Mouse (Mus musculus): ENCODE data around the gene Frmd4a. TPM values are rescaled to one million over a fixed set of nuclear protein-coding genes. Genes with fewer than 3 reads are reported as not detected.

Frmd4a gene
- polyA plus RNA-seq, 1 experiment, result 22.8 TPM

GRCm38 (mm10) chr2:4167131-4167530 lies 149.6 kb downstream of the Frmd4a start:
- no peak overlapping the region for H3K27ac ChIP-seq (ENCODE audit: control insufficient read depth, insufficient read depth, low read depth, low read length, poor library complexity)
- no peaks in the 10 kb centered on the region for H3K4me1 ChIP-seq (ENCODE audit: control insufficient read depth, insufficient read depth, low read length)
- 79% methylated on average over 6 of the region's 6 CpGs for WGBS
- H3K4me3 ChIP-seq (replicated peaks; ENCODE audit: control insufficient read depth, low read depth, low read length), result no peak overlapping the region
- TF ChIP-seq POLR2A (IDR thresholded peaks at IDR 0.05; ENCODE audit: borderline replicate concordance, control insufficient read depth, low read depth, low read length) (no peak), CTCF (IDR thresholded peaks at IDR 0.05; ENCODE audit: control insufficient read depth, insufficient read depth, low read length) (no peak)

GRCm38 (mm10) chr2:4169726-4170125 lies 152.2 kb downstream of the Frmd4a start:
- Histone ChIP-seq H3K4me1 (ENCODE audit: control insufficient read depth, insufficient read depth, low read length) (no peaks in the 10 kb centered on the region), H3K4me3 (replicated peaks; ENCODE audit: control insufficient read depth, low read depth, low read length) (no peak overlapping the region), H3K27ac (ENCODE audit: control insufficient read depth, insufficient read depth, low read depth, low read length, poor library complexity) (no peak overlapping the region)
- TF ChIP-seq POLR2A (IDR thresholded peaks at IDR 0.05; ENCODE audit: borderline replicate concordance, control insufficient read depth, low read depth, low read length), result no peak
- TF ChIP-seq CTCF (IDR thresholded peaks at IDR 0.05; ENCODE audit: control insufficient read depth, insufficient read depth, low read length), result no peak
- WGBS, result 70% methylated on average over 10 of the region's 10 CpGs

- no peak overlapping the region for H3K27ac ChIP-seq (ENCODE audit: control insufficient read depth, insufficient read depth, low read depth, low read length, poor library complexity)
- no peak overlapping the region for H3K4me3 ChIP-seq (replicated peaks; ENCODE audit: control insufficient read depth, low read depth, low read length)
- no peak for TF ChIP-seq CTCF (IDR thresholded peaks at IDR 0.05; ENCODE audit: control insufficient read depth, insufficient read depth, low read length)
- TF ChIP-seq POLR2A (IDR thresholded peaks at IDR 0.05; ENCODE audit: borderline replicate concordance, control insufficient read depth, low read depth, low read length), result no peak
- H3K4me1 ChIP-seq (ENCODE audit: control insufficient read depth, insufficient read depth, low read length), result no peaks in the 10 kb centered on the region
- 62% methylated on average over 4 of the region's 4 CpGs for WGBS
These were observed 152.7 kb downstream of the Frmd4a start for GRCm38 (mm10) chr2:4170189-4170588.

GRCm38 (mm10) chr2:4184991-4185390 lies 167.5 kb downstream of the Frmd4a start:
- H3K27ac ChIP-seq (ENCODE audit: control insufficient read depth, insufficient read depth, low read depth, low read length, poor library complexity), result no peak overlapping the region
- no peaks in the 10 kb centered on the region for H3K4me1 ChIP-seq (ENCODE audit: control insufficient read depth, insufficient read depth, low read length)
- WGBS, result 84% methylated on average over 8 of the region's 8 CpGs
- no peak overlapping the region for H3K4me3 ChIP-seq (replicated peaks; ENCODE audit: control insufficient read depth, low read depth, low read length)
- TF ChIP-seq POLR2A (IDR thresholded peaks at IDR 0.05; ENCODE audit: borderline replicate concordance, control insufficient read depth, low read depth, low read length) (no peak), CTCF (IDR thresholded peaks at IDR 0.05; ENCODE audit: control insufficient read depth, insufficient read depth, low read length) (no peak)

- 48% methylated on average over 4 of the region's 4 CpGs for WGBS
- Histone ChIP-seq H3K27ac (ENCODE audit: control insufficient read depth, insufficient read depth, low read depth, low read length, poor library complexity) (no peak overlapping the region), H3K4me3 (replicated peaks; ENCODE audit: control insufficient read depth, low read depth, low read length) (no peak overlapping the region), H3K4me1 (ENCODE audit: control insufficient read depth, insufficient read depth, low read length) (no peaks in the 10 kb centered on the region)
- TF ChIP-seq CTCF (IDR thresholded peaks at IDR 0.05; ENCODE audit: control insufficient read depth, insufficient read depth, low read length), result no peak
- no peak for TF ChIP-seq POLR2A (IDR thresholded peaks at IDR 0.05; ENCODE audit: borderline replicate concordance, control insufficient read depth, low read depth, low read length)
These were observed 170.0 kb downstream of the Frmd4a start for GRCm38 (mm10) chr2:4187521-4187920.

GRCm38 (mm10) chr2:4188303-4188702 lies 170.8 kb downstream of the Frmd4a start:
- Histone ChIP-seq H3K4me3 (replicated peaks; ENCODE audit: control insufficient read depth, low read depth, low read length) (no peak overlapping the region), H3K4me1 (ENCODE audit: control insufficient read depth, insufficient read depth, low read length) (no peaks in the 10 kb centered on the region), H3K27ac (ENCODE audit: control insufficient read depth, insufficient read depth, low read depth, low read length, poor library complexity) (no peak overlapping the region)
- TF ChIP-seq POLR2A (IDR thresholded peaks at IDR 0.05; ENCODE audit: borderline replicate concordance, control insufficient read depth, low read depth, low read length) (no peak), CTCF (IDR thresholded peaks at IDR 0.05; ENCODE audit: control insufficient read depth, insufficient read depth, low read length) (no peak)
- 71% methylated on average over 3 of the region's 3 CpGs for WGBS

- no peak overlapping the region for H3K4me3 ChIP-seq (replicated peaks; ENCODE audit: control insufficient read depth, low read depth, low read length)
- no peak overlapping the region for H3K27ac ChIP-seq (ENCODE audit: control insufficient read depth, insufficient read depth, low read depth, low read length, poor library complexity)
- 74% methylated on average over 3 of the region's 3 CpGs for WGBS
- no peak for TF ChIP-seq CTCF (IDR thresholded peaks at IDR 0.05; ENCODE audit: control insufficient read depth, insufficient read depth, low read length)
- no peak for TF ChIP-seq POLR2A (IDR thresholded peaks at IDR 0.05; ENCODE audit: borderline replicate concordance, control insufficient read depth, low read depth, low read length)
- no peaks in the 10 kb centered on the region for H3K4me1 ChIP-seq (ENCODE audit: control insufficient read depth, insufficient read depth, low read length)
These were observed 172.8 kb downstream of the Frmd4a start for GRCm38 (mm10) chr2:4190345-4190744.

GRCm38 (mm10) chr2:4190995-4191394 lies 173.5 kb downstream of the Frmd4a start:
- WGBS, result 79% methylated on average over 5 of the region's 5 CpGs

GRCm38 (mm10) chr2:4193206-4193605 lies 175.7 kb downstream of the Frmd4a start:
- no peaks in the 10 kb centered on the region for H3K4me1 ChIP-seq (ENCODE audit: control insufficient read depth, insufficient read depth, low read length)
- H3K27ac ChIP-seq (ENCODE audit: control insufficient read depth, insufficient read depth, low read depth, low read length, poor library complexity), result no peak overlapping the region
- no peak for TF ChIP-seq POLR2A (IDR thresholded peaks at IDR 0.05; ENCODE audit: borderline replicate concordance, control insufficient read depth, low read depth, low read length)
- TF ChIP-seq CTCF (IDR thresholded peaks at IDR 0.05; ENCODE audit: control insufficient read depth, insufficient read depth, low read length), result no peak
- H3K4me3 ChIP-seq (replicated peaks; ENCODE audit: control insufficient read depth, low read depth, low read length), result no peak overlapping the region

More at GRCm38 (mm10) chr2:4190995-4191394, 173.5 kb downstream of the Frmd4a start:
- no peak overlapping the region for H3K27ac ChIP-seq (ENCODE audit: control insufficient read depth, insufficient read depth, low read depth, low read length, poor library complexity)
- TF ChIP-seq CTCF (IDR thresholded peaks at IDR 0.05; ENCODE audit: control insufficient read depth, insufficient read depth, low read length) (no peak), POLR2A (IDR thresholded peaks at IDR 0.05; ENCODE audit: borderline replicate concordance, control insufficient read depth, low read depth, low read length) (no peak)
- H3K4me3 ChIP-seq (replicated peaks; ENCODE audit: control insufficient read depth, low read depth, low read length), result no peak overlapping the region
- H3K4me1 ChIP-seq (ENCODE audit: control insufficient read depth, insufficient read depth, low read length), result no peaks in the 10 kb centered on the region

Data from bone marrow, adult 2 months (tissue).